Mouse (Mus musculus): ENCODE measurements around the gene Sema4d. TPM values are rescaled to one million over a fixed set of nuclear protein-coding genes. Genes with fewer than 3 reads are reported as not detected.
"Not testable (repeated sequence)": the region's sequence is repeated elsewhere in the genome, so short reads cannot be mapped to it uniquely, and the experiment has no call there.

Sema4d gene
- total RNA-seq (2021): 10 to 100 TPM; 69.0 to 83.6 TPM
- long read RNA-seq, experiment 1, full-length matches to known transcripts: 10 of 49 reads
- long read RNA-seq, experiment 1, partial matches to known transcripts: 5 of 49 reads
- long read RNA-seq, experiment 1, other reads (novel, unspliced or antisense): 34 of 49 reads
- long read RNA-seq, experiment 2, full-length matches to known transcripts: 7 of 57 reads
- long read RNA-seq, experiment 2, partial matches to known transcripts: 10 of 57 reads
- long read RNA-seq, experiment 2, other reads (novel, unspliced or antisense): 40 of 57 reads

- intact Hi-C loops (cut with DNase I): loop anchor here (2.0 to 5.0 kb wide), 2 partner anchors 61 to 141 kb away; partner anchors contain the start of gene Secisbp2
- DNase-seq (ENCODE audit: extremely low spot score in 1 of 2, low spot score in 2 of 2): peak; percentile 72 to 75
- Histone ChIP-seq H3K27ac (peak within 1 kb of the TSS; percentile 93), H3K4me3 (peak within 1 kb of the TSS; percentile 94)
- no peak for TF ChIP-seq CTCF (IDR thresholded peaks at IDR 0.05)
Observed at GRCm38 (mm10) chr13:51793425-51793891, at the start of gene Sema4d. Sema4d (minus strand) TSS chr13:51793747.

DNA sequence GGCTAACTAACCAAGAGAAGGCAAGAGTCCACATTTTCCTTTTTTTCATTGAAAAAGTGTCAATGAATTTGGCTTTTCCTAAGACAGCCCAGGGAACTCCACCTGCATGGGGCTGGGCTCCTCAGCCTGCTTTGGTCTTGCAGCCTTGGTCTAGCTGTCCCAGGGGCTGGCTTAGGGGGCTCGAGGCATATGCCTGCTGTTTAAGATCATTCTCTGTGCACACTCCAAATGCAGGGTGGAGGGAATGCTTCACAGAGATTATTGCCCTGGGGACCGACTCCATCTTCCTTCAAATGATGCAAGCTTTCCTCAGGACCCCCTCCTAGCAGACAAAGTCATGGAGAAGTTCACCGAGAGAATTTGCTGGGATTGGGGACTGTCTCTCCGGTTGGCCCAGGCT lies 49.8 kb upstream of the Sema4d start:
- no peak overlapping the region for H3K27ac ChIP-seq
- intact Hi-C loops (cut with DNase I): loop anchor here (5.0 kb wide), 1 partner anchor 784 kb away; no protein-coding TSS in a partner anchor
- no peak overlapping the region for H3K4me3 ChIP-seq
- no peak for TF ChIP-seq CTCF (IDR thresholded peaks at IDR 0.05)
- no peak for DNase-seq (ENCODE audit: extremely low spot score in 1 of 2, low spot score in 2 of 2)

GRCm38 (mm10) chr13:51842773-51843172 lies 49.2 kb upstream of the Sema4d start:
- intact Hi-C loops (cut with DNase I): loop anchor here (5.0 kb wide), 1 partner anchor 785 kb away; no protein-coding TSS in a partner anchor
- no peak for DNase-seq (ENCODE audit: extremely low spot score in 1 of 2, low spot score in 2 of 2)
- no peak overlapping the region for H3K27ac ChIP-seq
- no peak for TF ChIP-seq CTCF (IDR thresholded peaks at IDR 0.05)
- no peak overlapping the region for H3K4me3 ChIP-seq

DNA sequence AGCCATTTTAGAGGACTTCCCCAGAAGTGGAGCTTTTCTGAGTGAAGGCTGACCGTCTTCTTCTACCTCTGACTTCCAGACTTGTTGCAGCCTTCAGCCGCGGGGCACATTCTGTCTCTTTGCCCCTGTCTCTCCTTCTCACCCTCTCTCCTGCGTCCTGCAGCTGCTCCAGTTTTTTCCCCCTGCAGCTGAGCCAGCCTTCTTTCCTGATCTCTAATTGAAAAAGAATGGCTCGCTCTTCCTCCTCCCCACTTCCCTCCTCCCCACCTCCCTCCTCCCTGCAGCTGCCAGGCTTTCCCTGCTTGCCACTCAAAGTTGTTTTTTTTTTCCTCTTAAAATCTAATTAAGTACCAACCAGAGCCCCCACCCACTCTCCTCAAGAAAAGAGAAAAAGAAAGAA lies 48.6 kb upstream of the Sema4d start:
- Histone ChIP-seq H3K4me3 (no peak overlapping the region), H3K27ac (no peak overlapping the region)
- no peak for DNase-seq (ENCODE audit: extremely low spot score in 1 of 2, low spot score in 2 of 2)
- no peak for TF ChIP-seq CTCF (IDR thresholded peaks at IDR 0.05)
- intact Hi-C loops (cut with DNase I): loop anchor here (5.0 kb wide), 1 partner anchor 785 kb away; no protein-coding TSS in a partner anchor

DNA sequence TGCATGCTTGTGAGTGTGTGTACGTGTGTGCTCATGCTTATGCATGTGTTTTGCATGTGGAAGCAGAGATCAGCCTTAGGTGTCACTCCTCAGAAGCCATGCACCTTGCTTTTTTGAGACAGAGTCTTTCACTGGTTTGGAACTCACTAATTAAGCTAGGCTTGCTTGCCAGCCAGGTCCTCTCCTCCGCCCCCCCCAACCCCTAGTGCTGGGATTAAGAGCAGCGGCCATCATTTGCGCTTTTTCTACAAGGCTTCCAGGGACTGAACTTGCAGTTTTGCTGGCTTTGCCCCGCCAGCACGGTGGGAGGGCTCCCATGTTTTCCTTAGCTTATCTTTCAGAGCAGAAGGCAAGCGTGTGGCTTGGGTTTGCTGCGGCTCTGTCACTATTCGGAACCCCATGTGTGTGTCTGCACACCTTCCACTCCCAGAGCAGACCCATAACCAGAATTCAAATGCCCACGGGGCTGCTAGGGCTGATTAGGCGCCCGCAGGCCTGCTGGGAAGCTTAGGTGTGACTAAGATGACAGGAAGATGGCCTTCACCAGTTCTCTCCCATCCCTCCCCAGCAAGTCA lies 48.1 kb upstream of the Sema4d start:
- Histone ChIP-seq H3K4me3 (no peak overlapping the region), H3K27ac (no peak overlapping the region)
- TF ChIP-seq CTCF (IDR thresholded peaks at IDR 0.05): no peak
- intact Hi-C loops (cut with DNase I): loop anchor here (5.0 kb wide), 1 partner anchor 786 kb away; no protein-coding TSS in a partner anchor
- no peak for DNase-seq (ENCODE audit: extremely low spot score in 1 of 2, low spot score in 2 of 2)

DNA sequence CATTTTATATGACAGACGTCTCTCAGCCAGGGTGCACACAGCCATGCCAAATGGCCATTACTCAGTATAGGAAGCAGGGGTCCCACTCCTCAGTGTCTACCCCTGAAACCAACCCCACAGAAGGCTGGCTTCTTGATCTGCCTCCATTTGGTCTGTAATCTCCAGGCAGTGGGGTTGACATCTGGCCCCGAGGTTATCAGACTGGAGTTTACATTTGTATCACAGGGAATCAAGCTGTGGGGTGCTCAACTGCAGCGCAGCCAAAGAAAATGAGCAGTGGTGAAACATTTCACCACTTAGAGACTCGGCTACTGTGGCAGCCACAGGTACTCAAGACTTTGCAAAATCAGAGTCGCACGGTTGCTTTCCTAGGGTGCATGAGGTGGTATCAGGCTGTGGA lies 47.2 kb upstream of the Sema4d start:
- Histone ChIP-seq H3K27ac (no peak overlapping the region), H3K4me3 (no peak overlapping the region)
- no peak for TF ChIP-seq CTCF (IDR thresholded peaks at IDR 0.05)
- DNase-seq (ENCODE audit: extremely low spot score in 1 of 2, low spot score in 2 of 2): no peak
- intact Hi-C loops (cut with DNase I): loop anchor here (5.0 kb wide), 1 partner anchor 787 kb away; no protein-coding TSS in a partner anchor

DNA sequence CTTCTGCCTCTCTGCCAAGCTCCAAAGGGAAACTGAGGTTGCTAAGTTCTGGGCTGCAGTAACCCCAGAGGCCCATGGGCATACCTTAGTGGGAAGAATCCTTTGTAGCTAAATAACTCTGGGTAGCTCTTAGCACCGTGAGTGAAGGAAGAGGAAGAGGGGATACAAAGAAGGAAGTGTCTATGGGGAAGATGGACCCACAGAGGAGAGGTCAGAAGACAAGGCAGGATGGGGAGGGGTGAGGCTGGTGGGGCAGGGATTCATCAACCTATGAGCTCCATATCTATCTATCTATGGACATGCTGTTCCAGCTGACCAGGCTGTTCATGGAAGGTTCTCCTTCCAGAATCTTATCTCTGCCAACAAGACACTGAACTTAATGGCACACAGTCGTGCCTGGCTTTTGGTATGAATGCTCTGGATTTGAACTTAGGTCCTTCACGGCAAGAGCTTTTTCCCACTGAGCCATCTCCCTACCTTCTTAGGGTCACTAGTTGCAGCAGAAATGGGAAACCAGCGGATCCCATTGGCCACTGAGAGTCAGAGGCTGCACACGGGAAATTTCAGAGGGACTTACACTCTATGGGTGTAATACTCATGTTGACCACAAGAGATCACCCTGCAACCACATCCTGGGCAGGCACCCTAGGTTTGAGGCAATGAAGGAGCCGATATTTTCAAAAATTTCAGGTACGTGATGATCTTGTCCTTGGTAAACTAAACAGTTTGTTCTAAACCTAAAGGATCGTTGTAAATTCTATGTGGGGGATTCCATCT lies 45.9 kb upstream of the Sema4d start:
- no peak overlapping the region for H3K27ac ChIP-seq
- H3K4me3 ChIP-seq: no peak overlapping the region
- TF ChIP-seq CTCF (IDR thresholded peaks at IDR 0.05): peak; percentile 92
- intact Hi-C loops (cut with DNase I): loop anchor here (1.0 to 10.0 kb wide), 3 partner anchors 384 to 788 kb away; partner anchors contain the start of gene Diras2
- DNase-seq (ENCODE audit: extremely low spot score in 1 of 2, low spot score in 2 of 2): peak in 1 of 2 experiments; percentile 37

DNA sequence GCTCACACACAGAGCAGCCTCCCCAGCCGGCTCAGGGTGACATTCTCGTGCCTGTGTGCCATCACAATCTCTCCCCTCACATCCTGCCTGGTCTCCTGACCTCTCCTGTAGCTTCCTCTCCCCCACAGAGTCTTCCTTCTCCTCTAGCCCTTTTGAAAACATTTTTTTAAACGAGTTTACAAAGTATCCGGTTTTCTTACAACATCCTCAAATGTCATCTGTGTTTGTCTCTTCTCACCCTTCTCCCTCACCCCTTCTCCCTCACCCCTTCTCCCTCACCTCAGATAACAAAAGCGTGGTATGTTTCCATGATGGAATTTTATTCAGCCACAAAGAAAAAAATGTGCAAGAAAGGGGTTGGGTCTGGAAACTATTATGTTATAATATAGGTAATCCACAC lies 43.9 kb upstream of the Sema4d start:
- no peak for TF ChIP-seq CTCF (IDR thresholded peaks at IDR 0.05)
- Histone ChIP-seq H3K4me3 (no peak overlapping the region), H3K27ac (no peak overlapping the region)
- intact Hi-C loops (cut with DNase I): loop anchor here (10.0 kb wide), 1 partner anchor 697 kb away; the partner anchor contains the start of gene Diras2
- no peak for DNase-seq (ENCODE audit: extremely low spot score in 1 of 2, low spot score in 2 of 2)

DNA sequence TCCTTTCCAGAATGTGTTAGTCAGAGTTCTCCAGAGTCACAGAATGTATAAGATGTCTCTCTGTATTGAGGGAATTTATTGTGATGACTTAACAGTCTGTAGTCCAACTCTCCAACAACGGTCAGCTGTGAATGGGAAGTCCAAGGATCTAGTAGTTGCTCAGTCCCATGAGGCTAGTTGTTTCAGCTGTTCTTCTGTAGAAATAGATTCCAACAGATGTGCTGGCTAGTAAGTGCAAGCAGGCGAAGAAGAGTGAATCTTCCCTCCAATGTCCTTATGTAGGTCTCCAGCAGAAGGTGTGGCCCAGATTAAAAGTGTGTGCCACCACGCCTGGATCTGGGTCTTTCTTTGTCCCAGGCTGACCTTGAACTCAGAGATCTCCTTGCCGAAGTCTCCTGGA lies 41.7 kb upstream of the Sema4d start:
- intact Hi-C loops (cut with DNase I): loop anchor here (10.0 kb wide), 1 partner anchor 700 kb away; the partner anchor contains the start of gene Diras2
- H3K4me3 ChIP-seq: not testable (repeated sequence)

DNA sequence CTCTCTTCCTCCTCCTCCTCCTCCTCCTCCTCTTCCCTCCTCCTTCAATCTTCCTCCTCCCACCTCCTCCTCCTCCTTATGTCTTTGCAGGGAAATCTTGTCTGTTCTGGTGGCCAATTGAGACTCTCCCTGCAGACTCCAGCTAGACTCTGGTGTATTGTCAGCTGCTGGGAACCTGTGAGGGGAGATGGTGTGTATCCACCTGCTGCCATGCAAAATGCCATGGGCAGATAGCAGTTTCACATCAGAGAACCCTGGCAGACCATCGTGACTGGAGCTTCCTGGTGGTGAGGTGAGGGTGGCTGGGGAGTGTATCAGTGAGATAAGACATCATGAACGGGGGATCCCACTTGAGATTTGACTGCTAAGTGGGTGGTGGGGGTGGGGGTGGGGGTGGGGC lies 41.0 kb upstream of the Sema4d start:
- no peak for DNase-seq (ENCODE audit: extremely low spot score in 1 of 2, low spot score in 2 of 2)
- intact Hi-C loops (cut with DNase I): loop anchor here (10.0 kb wide), 1 partner anchor 700 kb away; the partner anchor contains the start of gene Diras2
- H3K27ac ChIP-seq: no peak overlapping the region
- no peak overlapping the region for H3K4me3 ChIP-seq
- no peak for TF ChIP-seq CTCF (IDR thresholded peaks at IDR 0.05)

More for the DNA sequence above, 41.7 kb upstream of the Sema4d start:
- H3K27ac ChIP-seq; DNase-seq (ENCODE audit: extremely low spot score in 1 of 2, low spot score in 2 of 2): not testable (repeated sequence)

- not testable (repeated sequence) for H3K27ac ChIP-seq; H3K4me3 ChIP-seq; DNase-seq (ENCODE audit: extremely low spot score in 1 of 2, low spot score in 2 of 2)
- peak; percentile 16 for TF ChIP-seq CTCF (IDR thresholded peaks at IDR 0.05)
- intact Hi-C loops (cut with DNase I): loop anchor here (10.0 kb wide), 1 partner anchor 701 kb away; the partner anchor contains the start of gene Diras2
Observed at GRCm38 (mm10) chr13:51834024-51834423, 40.5 kb upstream of the Sema4d start.

All from left cerebral cortex, adult 2 months (tissue).